In the genomic region with DNA sequence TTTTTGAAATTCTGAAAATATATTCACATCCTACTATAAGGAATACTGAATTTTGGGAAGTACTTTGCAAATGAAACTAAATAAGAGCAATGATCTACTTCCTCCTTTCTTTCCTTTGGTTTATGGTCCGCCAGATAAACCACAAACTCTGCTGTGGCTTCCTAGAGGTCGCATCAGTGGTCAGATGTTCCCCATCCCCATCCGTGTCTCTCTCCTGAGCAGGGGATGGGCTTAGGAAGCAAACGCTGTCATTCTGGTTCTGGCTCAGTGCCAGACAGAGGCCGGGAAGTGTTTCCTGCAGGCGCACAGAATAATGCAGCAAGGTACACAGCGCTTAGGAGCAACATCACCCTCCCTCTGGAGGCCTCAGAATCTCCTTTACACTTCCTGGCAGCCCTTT, we compare ENCODE assay signal across 16 mouse cellular contexts. TPM values are rescaled to one million over a fixed set of nuclear protein-coding genes. Genes with fewer than 3 reads are reported as not detected.
DNase-seq lines count a peak whose midpoint lies in the region; ATAC-seq lines count a peak whose summit lies in the region.
"Had no signal": no experiment of that assay in that cellular context is flagged by ENCODE, and none has a peak within 500 bp of the region (broad histone marks: within the 10 kb centered on the region; RNA-seq: fewer than 3 reads in every experiment).

No protein-coding gene starts in this region.

- no peak overlapping the region for H3K4me3 ChIP-seq in heart, embryonic 11.5 days (ENCODE audit: low read depth, low read length)
- no peak overlapping the region for H3K4me3 ChIP-seq in heart, embryonic 10.5 days
- H3K4me3 ChIP-seq in liver, embryonic 11.5 days (ENCODE audit: low read depth, low read length), result no peak overlapping the region
- no peak overlapping the region for H3K4me3 ChIP-seq in midbrain, embryonic 11.5 days (ENCODE audit: low read depth, low read length)
- H3K4me3 ChIP-seq: layer of hippocampus, adult 2 months; midbrain, embryonic 12.5 days had no signal

- H3K36me3 ChIP-seq in heart, embryonic 11.5 days (ENCODE audit: control insufficient read depth, insufficient read depth, low read length), result peaks cover 44% of the 10 kb centered on the region
- peaks cover 93% of the 10 kb centered on the region for H3K36me3 ChIP-seq in heart, embryonic 10.5 days
- H3K36me3 ChIP-seq in liver, embryonic 11.5 days (ENCODE audit: control insufficient read depth, insufficient read depth, low read length), result peaks cover 42% of the 10 kb centered on the region
- peaks cover 24% of the 10 kb centered on the region for H3K36me3 ChIP-seq in midbrain, embryonic 11.5 days (ENCODE audit: control insufficient read depth, insufficient read depth, low read length)

- H3K4me2 ChIP-seq in heart, embryonic 11.5 days, result no peak overlapping the region
- no peak overlapping the region for H3K4me2 ChIP-seq in liver, embryonic 11.5 days
- H3K4me2 ChIP-seq in midbrain, embryonic 11.5 days, result no peak overlapping the region
- H3K4me2 ChIP-seq: hindbrain, embryonic 14.5 days; midbrain, embryonic 12.5 days had no signal

- H3K9ac ChIP-seq in heart, embryonic 11.5 days (ENCODE audit: low read depth, low read length), result no peak overlapping the region
- H3K9ac ChIP-seq in liver, embryonic 11.5 days (ENCODE audit: low read depth, low read length), result no peak overlapping the region
- H3K9ac ChIP-seq in midbrain, embryonic 11.5 days (ENCODE audit: low read length), result no peak overlapping the region
- H3K9ac ChIP-seq: hindbrain, embryonic 14.5 days; liver, embryonic 14.5 days; midbrain, embryonic 12.5 days had no signal

- no peak overlapping the region for H3K27ac ChIP-seq in heart, embryonic 11.5 days (ENCODE audit: low read depth, low read length)
- H3K27ac ChIP-seq in heart, embryonic 10.5 days, result no peak overlapping the region
- no peak overlapping the region for H3K27ac ChIP-seq in liver, embryonic 11.5 days (ENCODE audit: low read depth, low read length)
- no peak overlapping the region for H3K27ac ChIP-seq in midbrain, embryonic 11.5 days (ENCODE audit: low read depth, low read length)
- H3K27ac ChIP-seq: hindbrain, embryonic 14.5 days; layer of hippocampus, adult 2 months; liver, embryonic 14.5 days; midbrain, embryonic 12.5 days had no signal

- WGBS in heart, embryonic 11.5 days (ENCODE audit: insufficient replicate concordance), result 55% methylated on average over 7 of the region's 7 CpGs
- 57% methylated on average over 7 of the region's 7 CpGs for WGBS in heart, embryonic 10.5 days
- WGBS in liver, embryonic 11.5 days, result 35% methylated on average over 7 of the region's 7 CpGs
- WGBS in midbrain, embryonic 11.5 days, result 83% methylated on average over 7 of the region's 7 CpGs

- H3K9me3 ChIP-seq in heart, embryonic 11.5 days (replicated peaks; ENCODE audit: control insufficient read depth, low read length), result no peaks in the 10 kb centered on the region
- H3K9me3 ChIP-seq in heart, embryonic 10.5 days, result no peaks in the 10 kb centered on the region
- no peaks in the 10 kb centered on the region for H3K9me3 ChIP-seq in liver, embryonic 11.5 days (ENCODE audit: control insufficient read depth, low read length)
- H3K9me3 ChIP-seq in midbrain, embryonic 11.5 days (ENCODE audit: control insufficient read depth, low read length), result no peaks in the 10 kb centered on the region
- H3K9me3 ChIP-seq: midbrain, embryonic 12.5 days had no signal

- H3K4me1 ChIP-seq in heart, embryonic 11.5 days (ENCODE audit: control insufficient read depth, insufficient read depth, low read length), result peaks cover 5% of the 10 kb centered on the region; the same call in 1 of the 2 replicates
- peaks cover 7% of the 10 kb centered on the region; the same call in 1 of the 2 replicates for H3K4me1 ChIP-seq in heart, embryonic 10.5 days
- peaks cover 14% of the 10 kb centered on the region for H3K4me1 ChIP-seq in liver, embryonic 11.5 days (replicated peaks; ENCODE audit: control insufficient read depth, insufficient read depth, low read length)
- no peaks in the 10 kb centered on the region for H3K4me1 ChIP-seq in midbrain, embryonic 11.5 days (ENCODE audit: control insufficient read depth, insufficient read depth, low read length)

- no peak for DNase-seq in heart, embryonic 10.5 days (ENCODE audit: low spot score)
- DNase-seq in liver (peak; percentile 36), MEL-GATA-1-ER (ENCODE audit: extremely low read depth, low read depth) (peak; percentile 64), adipocyte (ENCODE audit: low spot score) (no peak)
- DNase-seq in liver, embryonic 11.5 days (ENCODE audit: low spot score), result no peak
- peak; percentile 25 to 49 for DNase-seq in kidney, postnatal 4 days
- DNase-seq in midbrain, embryonic 11.5 days (ENCODE audit: low spot score, missing footprints), result no peak
- DNase-seq: cerebellum, adult 11 months; gastrocnemius, postnatal 36 days had no signal

- H3K27me3 ChIP-seq in heart, embryonic 11.5 days (ENCODE audit: control insufficient read depth, insufficient read depth, low read length), result no peaks in the 10 kb centered on the region
- H3K27me3 ChIP-seq in heart, embryonic 10.5 days (ENCODE audit: insufficient read depth, poor library complexity, severe bottlenecking), result no peaks in the 10 kb centered on the region
- no peaks in the 10 kb centered on the region for H3K27me3 ChIP-seq in liver, embryonic 11.5 days (replicated peaks; ENCODE audit: control insufficient read depth, insufficient read depth, low read length)
- no peaks in the 10 kb centered on the region for H3K27me3 ChIP-seq in midbrain, embryonic 11.5 days (ENCODE audit: control insufficient read depth, insufficient read depth, low read length)
- H3K27me3 ChIP-seq: midbrain, embryonic 12.5 days; Patski had no signal

- 0 out of 2 replicates have a peak, but pooled peaks have one; percentile 29 for ATAC-seq in heart, embryonic 11.5 days (replicated peaks; ENCODE audit: insufficient number of reproducible peaks, low FRiP score, low TSS enrichment)
- ATAC-seq in liver, embryonic 11.5 days (replicated peaks; ENCODE audit: low FRiP score), result no peak
- no peak for ATAC-seq in midbrain, embryonic 11.5 days (ENCODE audit: low FRiP score)
- ATAC-seq: CD4-positive, CD25-positive, alpha-beta regulatory T cell, adult 4 months; Patski had no signal

RNA-seq across cellular contexts. Expression of gene Zfp507, which starts 6.7 kb away (rescaled TPM):
- 11.6 and 14.4 TPM in 2 replicates for polyA plus RNA-seq in heart, embryonic 11.5 days (2014; fragmentation: Nextera tagmentation; extraction: Ambion mirVana)
- 13.0 and 15.9 TPM in 2 replicates for polyA plus RNA-seq in heart, embryonic 10.5 days (2016; fragmentation: Nextera tagmentation; extraction: Ambion mirVana)
- polyA plus RNA-seq in liver, embryonic 11.5 days (2014; fragmentation: Nextera tagmentation; extraction: Ambion mirVana), result 11.5 and 14.4 TPM in 2 replicates
- polyA plus RNA-seq in midbrain, embryonic 11.5 days (2014; fragmentation: Nextera tagmentation; extraction: Ambion mirVana), result 16.1 and 16.3 TPM in 2 replicates

RNA-seq across cellular contexts. Expression of gene Dpy19l3, which starts 41.9 kb away (rescaled TPM):
- polyA plus RNA-seq in heart, embryonic 11.5 days (2014; fragmentation: Nextera tagmentation; extraction: Ambion mirVana), result 15.9 and 17.9 TPM in 2 replicates
- 14.3 and 23.8 TPM in 2 replicates for polyA plus RNA-seq in heart, embryonic 10.5 days (2016; fragmentation: Nextera tagmentation; extraction: Ambion mirVana)
- 17.1 and 22.9 TPM in 2 replicates for polyA plus RNA-seq in liver, embryonic 11.5 days (2014; fragmentation: Nextera tagmentation; extraction: Ambion mirVana)
- 37.2 and 38.5 TPM in 2 replicates for polyA plus RNA-seq in midbrain, embryonic 11.5 days (2014; fragmentation: Nextera tagmentation; extraction: Ambion mirVana)

Comparison
In these comparisons a context has a peak if more than half of its experiments do, and no peak if none do; other contexts are left out.
1. DNase-seq: peak in liver (single experiment), MEL-GATA-1-ER (single experiment) and kidney, postnatal 4 days (2 of 2); none in heart, embryonic 10.5 days (single experiment), liver, embryonic 11.5 days (single experiment), midbrain, embryonic 11.5 days (single experiment) and adipocyte (single experiment).